Mouse (Mus musculus) T-helper 2 cell (primary cell): ENCODE data around the gene Yjefn3.

Experiments used
- in situ Hi-C: fragments of 300-600 bp; cut with MboI, MseI; formaldehyde crosslinking; loops from one replicate; pipeline ENCODE4 v1.15.1; 2025; ENCODE audit warnings: high pct_unique_total_duplicates

Gene Yjefn3

DNA sequence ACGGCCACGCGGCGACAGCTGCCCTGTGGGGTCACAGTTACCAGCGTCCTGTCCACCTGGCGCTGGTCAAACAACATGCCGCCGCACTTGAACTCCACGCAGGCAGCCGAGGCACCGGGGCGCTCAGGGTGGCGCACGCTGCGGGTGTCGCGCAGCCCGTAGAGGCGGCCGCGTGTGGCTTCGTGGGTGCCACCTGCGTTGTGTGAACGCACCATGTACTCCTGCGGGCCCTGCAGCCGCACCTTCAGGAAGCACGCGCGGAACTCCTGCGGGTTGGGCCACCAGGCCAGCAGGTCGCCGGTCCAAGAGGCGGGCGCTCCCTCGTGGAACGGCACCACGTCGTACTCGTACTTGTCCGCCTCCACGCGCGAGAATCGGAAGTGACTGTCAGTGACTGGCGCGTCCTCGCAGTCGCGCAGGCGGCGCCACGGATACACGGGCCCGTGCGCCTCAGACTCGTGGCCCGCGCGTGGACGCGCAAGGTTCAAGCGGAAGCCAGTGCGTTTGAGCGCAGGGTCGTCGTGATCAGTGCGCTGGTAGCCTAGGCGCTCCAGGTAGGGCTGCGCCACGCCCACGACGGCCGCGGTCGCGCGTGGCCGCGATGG lies 21.1 kb downstream of the Yjefn3 start:
- in situ Hi-C loops: no loop called here

- in situ Hi-C loops: no loop called here
Observed at GRCm38 (mm10) chr8:69880841-69881240, 21.7 kb downstream of the Yjefn3 start.

DNA sequence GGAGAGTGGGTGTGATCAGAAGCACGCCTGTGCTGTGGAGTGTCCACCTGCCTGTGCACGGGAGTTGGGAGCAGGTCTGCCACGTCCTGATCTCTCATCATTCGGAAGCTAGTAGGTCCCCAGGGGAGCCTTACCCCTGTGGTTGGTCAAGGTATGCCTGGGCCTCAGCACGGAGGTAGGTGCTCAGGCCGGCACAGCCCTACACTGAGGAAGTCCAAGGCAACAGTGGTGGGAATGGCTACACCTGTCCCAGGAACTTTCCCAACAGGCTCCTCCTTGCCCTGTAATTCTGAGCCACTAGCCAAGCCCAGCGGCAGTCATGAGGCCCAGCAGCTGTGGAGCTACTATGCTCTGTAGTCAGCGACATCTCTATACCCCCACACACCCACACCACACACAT lies 22.8 kb downstream of the Yjefn3 start:
- in situ Hi-C loops: no loop called here

- in situ Hi-C loops: no loop called here
Observed at GRCm38 (mm10) chr8:69877992-69878391, 24.5 kb downstream of the Yjefn3 start.

- in situ Hi-C loops: no loop called here
Observed at GRCm38 (mm10) chr8:69877396-69877795, 25.1 kb downstream of the Yjefn3 start.

DNA sequence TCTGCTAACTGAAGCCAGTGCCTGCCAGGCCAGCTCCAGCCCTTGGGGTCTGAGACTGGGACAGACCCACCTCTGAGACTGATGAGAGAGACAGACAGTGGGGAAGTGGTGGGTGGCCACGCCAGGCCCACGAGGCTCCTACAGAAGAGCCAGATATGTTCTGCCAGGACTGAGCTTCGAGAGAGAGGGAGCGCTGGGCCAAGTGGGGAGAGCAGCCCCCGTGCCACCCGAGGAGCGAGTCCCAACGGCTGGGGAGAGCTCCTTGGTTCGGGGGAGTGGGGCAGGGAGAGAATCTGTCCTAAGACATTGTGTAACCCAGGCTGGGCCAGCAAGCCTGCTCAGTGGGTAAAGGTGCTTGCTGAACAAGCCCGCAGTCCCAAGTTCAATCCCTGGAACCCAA lies 25.5 kb downstream of the Yjefn3 start:
- in situ Hi-C loops: no loop called here

- in situ Hi-C loops: no loop called here
Observed at GRCm38 (mm10) chr8:69876097-69876496, 26.4 kb downstream of the Yjefn3 start.

DNA sequence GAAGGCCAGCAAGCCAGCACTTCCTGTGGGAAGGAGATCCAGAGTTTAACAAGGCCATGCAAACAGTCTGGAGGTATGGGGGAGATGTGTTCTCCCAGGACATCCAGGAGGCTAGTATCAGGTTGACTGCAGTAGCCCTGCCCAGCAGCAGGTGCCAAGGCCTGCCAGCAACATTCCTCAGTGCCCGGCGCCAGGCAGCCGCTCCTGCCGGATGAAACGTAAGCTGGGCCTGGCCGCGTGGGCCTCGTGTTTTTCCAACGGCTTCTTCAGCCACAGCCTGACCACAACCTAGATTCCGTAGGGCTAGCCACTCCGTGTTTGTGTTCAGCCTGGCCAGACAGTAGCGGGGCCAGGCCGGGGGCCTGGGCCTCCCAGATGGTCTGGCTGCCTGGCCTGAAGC lies 27.9 kb downstream of the Yjefn3 start:
- in situ Hi-C loops: no loop called here

- in situ Hi-C loops: no loop called here
Observed at GRCm38 (mm10) chr8:69874155-69874554, 28.4 kb downstream of the Yjefn3 start.

GRCm38 (mm10) chr8:69870907-69871306 lies 31.6 kb downstream of the Yjefn3 start:
- in situ Hi-C loops: no loop called here

DNA sequence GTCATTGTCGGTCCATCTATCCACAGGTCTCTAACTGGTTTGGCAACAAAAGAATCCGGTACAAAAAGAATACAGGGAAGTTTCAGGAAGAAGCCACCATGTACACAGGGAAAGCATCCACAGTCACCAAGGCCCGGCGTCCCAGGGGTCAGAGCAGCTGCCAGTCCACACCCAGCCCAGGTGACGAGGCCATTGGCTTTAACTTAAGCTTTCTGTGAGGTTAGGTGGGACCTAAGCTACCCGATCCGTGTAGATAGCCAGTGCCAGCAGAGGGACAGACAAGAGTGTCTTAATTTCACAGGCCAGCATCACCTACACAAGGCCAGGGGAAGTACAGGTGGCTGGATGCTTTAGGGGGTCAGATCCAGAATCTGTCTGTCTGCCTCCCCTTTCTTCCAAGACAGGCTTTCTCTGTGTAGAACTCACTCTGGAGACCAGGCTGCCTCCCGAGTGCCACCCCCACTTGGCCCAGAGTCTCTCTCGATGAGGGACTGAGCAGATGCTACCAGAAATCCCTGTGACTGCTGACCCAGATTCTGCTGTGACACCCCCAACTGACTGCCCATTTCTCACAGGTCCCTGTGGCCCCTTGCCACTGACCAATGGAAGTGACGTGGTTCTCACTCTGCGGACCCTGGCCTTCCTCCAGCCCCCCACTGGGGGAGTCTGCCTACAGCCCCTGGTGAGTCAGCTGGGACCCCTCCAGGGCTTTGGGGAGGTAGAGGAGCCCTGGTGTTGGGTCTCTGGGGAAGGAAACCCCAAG lies 32.3 kb downstream of the Yjefn3 start:
- in situ Hi-C loops: no loop called here

GRCm38 (mm10) chr8:69867696-69868326 lies 34.7 kb downstream of the Yjefn3 start:
- in situ Hi-C loops: no loop called here

DNA sequence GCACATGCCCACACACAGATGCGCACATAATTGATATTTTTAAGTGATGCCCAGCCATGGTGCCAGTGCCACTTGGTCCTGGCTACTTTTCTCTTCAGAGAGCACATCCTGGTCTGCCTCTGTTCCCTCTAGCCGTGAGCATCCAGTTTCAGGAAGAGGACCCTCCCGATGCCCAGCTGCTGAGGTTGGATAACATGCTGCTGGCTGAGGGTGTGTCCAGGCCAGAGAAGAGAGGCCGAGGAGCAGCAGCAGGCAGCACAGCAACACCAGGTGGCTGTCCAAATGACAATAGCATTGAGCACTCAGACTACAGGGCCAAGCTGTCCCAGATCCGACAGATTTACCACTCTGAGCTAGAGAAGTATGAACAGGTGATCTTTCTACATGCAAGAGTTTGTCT lies 38.3 kb downstream of the Yjefn3 start:
- in situ Hi-C loops: no loop called here

GRCm38 (mm10) chr8:69863387-69864020 lies 39.0 kb downstream of the Yjefn3 start:
- in situ Hi-C loops: no loop called here

DNA sequence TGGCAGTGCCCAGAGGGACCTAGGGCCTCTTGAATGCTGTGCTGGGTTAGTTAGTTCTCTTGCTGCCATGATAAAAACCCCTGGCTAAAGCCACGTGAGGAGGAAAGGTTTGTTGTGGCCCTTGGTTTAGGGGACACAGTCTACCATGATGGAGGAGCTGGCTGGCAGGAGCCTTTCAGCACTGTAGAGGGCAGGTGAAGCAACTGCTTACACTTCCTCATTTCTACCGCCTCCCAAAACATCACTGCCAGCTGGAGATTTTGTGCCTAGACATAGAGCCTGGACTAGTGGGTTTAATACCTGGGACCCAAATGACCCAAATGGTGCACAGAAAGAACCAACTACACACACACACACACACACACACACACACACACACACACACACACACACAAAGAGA lies 41.3 kb downstream of the Yjefn3 start:
- in situ Hi-C loops: no loop called here

DNA sequence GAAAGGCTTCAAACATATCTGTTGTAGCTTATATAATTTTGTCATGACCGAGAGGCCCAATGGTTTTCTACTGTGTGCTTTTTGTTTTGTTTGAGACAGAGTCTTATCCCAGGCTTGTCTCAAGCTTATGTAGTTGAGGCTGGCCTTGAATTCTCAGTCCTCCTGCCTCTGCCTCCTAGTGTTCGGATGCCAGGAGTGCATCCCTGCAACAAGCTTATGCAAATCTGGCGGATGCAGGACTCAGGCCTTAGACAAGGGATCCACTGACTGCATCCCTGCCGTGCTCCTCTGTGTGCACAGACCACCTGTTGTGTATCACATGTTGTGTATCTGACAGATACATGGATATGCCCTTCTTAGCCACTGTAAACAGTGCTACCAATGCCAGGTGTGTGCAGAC lies 41.7 kb downstream of the Yjefn3 start:
- in situ Hi-C loops: no loop called here

DNA sequence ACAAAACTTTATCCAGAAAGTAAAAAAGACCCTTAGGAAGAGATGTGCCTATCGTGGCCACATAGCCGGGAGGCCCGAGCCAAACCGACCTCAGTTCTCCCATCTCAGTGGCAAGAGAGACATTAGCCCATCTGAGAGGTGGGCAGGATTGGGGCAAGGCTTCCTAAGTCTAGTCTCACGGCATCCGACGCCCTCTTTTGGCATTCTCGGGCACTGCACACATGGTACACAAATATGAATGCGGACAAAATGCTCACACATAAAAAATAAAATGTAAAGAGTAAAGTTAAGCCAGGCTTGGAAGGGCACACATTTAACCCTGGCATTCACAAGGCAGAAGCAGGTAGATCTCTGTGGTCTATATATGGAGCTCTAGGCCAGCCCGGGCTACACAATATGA lies 48.6 kb downstream of the Yjefn3 start:
- in situ Hi-C loops: no loop called here

GRCm38 (mm10) chr8:69850926-69851506 lies 51.5 kb downstream of the Yjefn3 start:
- in situ Hi-C loops: no loop called here

DNA sequence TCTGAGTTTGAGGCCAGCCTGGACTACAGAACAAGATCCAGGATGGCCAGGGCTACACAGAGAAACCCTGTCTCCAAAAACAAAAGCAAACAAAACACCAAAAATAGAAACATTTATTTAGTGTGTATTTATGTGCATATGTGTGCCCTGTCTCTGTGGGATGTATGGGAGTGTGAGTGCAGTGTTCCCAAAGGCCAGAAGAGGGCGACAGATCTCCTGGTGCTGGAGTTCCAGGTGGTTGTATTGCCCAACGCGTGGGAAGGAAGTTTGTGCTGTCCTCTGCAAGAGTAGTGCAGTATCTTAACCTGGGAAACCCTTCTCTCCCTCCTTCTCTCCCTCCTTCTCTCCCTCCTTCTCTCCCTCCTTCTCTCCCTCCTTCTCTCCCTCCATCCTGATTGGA lies 52.6 kb downstream of the Yjefn3 start:
- in situ Hi-C loops: no loop called here

DNA sequence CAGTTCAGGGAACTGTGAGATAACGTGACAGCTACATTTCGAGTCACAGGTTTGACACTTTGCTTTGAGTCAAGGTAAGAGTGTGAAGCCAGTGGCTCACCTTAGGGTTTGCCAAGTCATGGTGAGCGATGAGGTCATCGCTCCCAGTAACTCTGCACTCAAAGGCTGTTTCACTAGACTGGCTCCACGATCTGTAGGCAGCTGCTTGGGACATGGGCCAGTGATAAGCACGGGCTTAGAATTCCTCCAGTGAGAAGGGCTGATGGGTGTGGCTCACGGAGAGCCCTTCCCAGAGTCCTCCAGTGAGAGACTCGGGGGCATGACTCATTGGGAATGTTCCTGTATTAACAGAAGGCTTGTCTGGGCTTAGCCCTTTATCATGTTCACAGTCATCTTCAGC lies 53.6 kb downstream of the Yjefn3 start:
- in situ Hi-C loops: no loop called here

- in situ Hi-C loops: no loop called here
Observed at GRCm38 (mm10) chr8:69847167-69848065, 55.1 kb downstream of the Yjefn3 start.
